Mouse (Mus musculus): ENCODE measurements around the gene Dclk3. TPM values are rescaled to one million over a fixed set of nuclear protein-coding genes. Genes with fewer than 3 reads are reported as not detected.

Gene Dclk3
- 0.29 and 0.46 TPM in 2 replicates for polyA plus RNA-seq (2014; fragmentation: Nextera tagmentation; extraction: Ambion mirVana)

- no peak within 1 kb of the TSS for H3K27ac ChIP-seq (ENCODE audit: low read length)
- H3K9me3 ChIP-seq (ENCODE audit: control insufficient read depth, low read depth, low read length) = no peaks in the 10 kb centered on the region
- H3K9ac ChIP-seq (replicated peaks; ENCODE audit: low read depth, low read length) = no peak within 1 kb of the TSS
- H3K4me1 ChIP-seq (ENCODE audit: control insufficient read depth, insufficient read depth, low read length) = no peaks in the 10 kb centered on the region
- peaks cover 13% of the 10 kb centered on the region for H3K27me3 ChIP-seq (ENCODE audit: control insufficient read depth, insufficient read depth, low read length)
- peak; percentile 40; the same call in 1 of the 2 replicates for ATAC-seq (ENCODE audit: insufficient number of reproducible peaks, insufficient read depth, low FRiP score, low read depth)
- 4% methylated on average over 52 of the region's 57 CpGs for WGBS
- H3K36me3 ChIP-seq (ENCODE audit: control insufficient read depth, insufficient read depth, low read length) = no peaks in the 10 kb centered on the region
- H3K4me3 ChIP-seq (ENCODE audit: low read depth, low read length) = peak within 1 kb of the TSS; percentile 41
- H3K4me2 ChIP-seq (replicated peaks; ENCODE audit: low read depth, low read length) = peak within 1 kb of the TSS; percentile 74
Observed at GRCm38 (mm10) chr9:111438904-111439835, at the start of gene Dclk3. Gene Dclk3 (plus strand): TSS chr9:111439081.

- Histone ChIP-seq H3K4me1 (ENCODE audit: control insufficient read depth, insufficient read depth, low read length) (no peaks in the 10 kb centered on the region), H3K9ac (replicated peaks; ENCODE audit: low read depth, low read length) (no peak overlapping the region), H3K4me3 (ENCODE audit: low read depth, low read length) (no peak overlapping the region), H3K36me3 (ENCODE audit: control insufficient read depth, insufficient read depth, low read length) (no peaks in the 10 kb centered on the region), H3K4me2 (replicated peaks; ENCODE audit: low read depth, low read length) (no peak overlapping the region), H3K27ac (ENCODE audit: low read length) (no peak overlapping the region), H3K27me3 (ENCODE audit: control insufficient read depth, insufficient read depth, low read length) (no peaks in the 10 kb centered on the region), H3K9me3 (ENCODE audit: control insufficient read depth, low read depth, low read length) (no peaks in the 10 kb centered on the region)
- ATAC-seq (ENCODE audit: insufficient number of reproducible peaks, insufficient read depth, low FRiP score, low read depth) = no peak
- WGBS = 85% methylated on average over 9 of the region's 9 CpGs
Observed at GRCm38 (mm10) chr9:111390016-111390415, 48.9 kb upstream of the Dclk3 start.

- no peak overlapping the region for H3K4me2 ChIP-seq (replicated peaks; ENCODE audit: low read depth, low read length)
- no peak overlapping the region for H3K4me3 ChIP-seq (ENCODE audit: low read depth, low read length)
- H3K9ac ChIP-seq (replicated peaks; ENCODE audit: low read depth, low read length) = no peak overlapping the region
- ATAC-seq (ENCODE audit: insufficient number of reproducible peaks, insufficient read depth, low FRiP score, low read depth) = no peak
- 85% methylated on average over 8 of the region's 8 CpGs for WGBS
- no peaks in the 10 kb centered on the region for H3K36me3 ChIP-seq (ENCODE audit: control insufficient read depth, insufficient read depth, low read length)
- H3K9me3 ChIP-seq (ENCODE audit: control insufficient read depth, low read depth, low read length) = no peaks in the 10 kb centered on the region
- H3K27ac ChIP-seq (ENCODE audit: low read length) = no peak overlapping the region
- no peaks in the 10 kb centered on the region for H3K4me1 ChIP-seq (ENCODE audit: control insufficient read depth, insufficient read depth, low read length)
- no peaks in the 10 kb centered on the region for H3K27me3 ChIP-seq (ENCODE audit: control insufficient read depth, insufficient read depth, low read length)
Observed at GRCm38 (mm10) chr9:111391036-111391435, 47.8 kb upstream of the Dclk3 start.

GRCm38 (mm10) chr9:111391926-111392442 lies 46.9 kb upstream of the Dclk3 start:
- no peak for ATAC-seq (ENCODE audit: insufficient number of reproducible peaks, insufficient read depth, low FRiP score, low read depth)
- Histone ChIP-seq H3K4me3 (ENCODE audit: low read depth, low read length) (no peak overlapping the region), H3K9ac (replicated peaks; ENCODE audit: low read depth, low read length) (no peak overlapping the region), H3K4me1 (ENCODE audit: control insufficient read depth, insufficient read depth, low read length) (no peaks in the 10 kb centered on the region), H3K4me2 (replicated peaks; ENCODE audit: low read depth, low read length) (no peak overlapping the region), H3K36me3 (ENCODE audit: control insufficient read depth, insufficient read depth, low read length) (no peaks in the 10 kb centered on the region), H3K27me3 (ENCODE audit: control insufficient read depth, insufficient read depth, low read length) (no peaks in the 10 kb centered on the region), H3K9me3 (ENCODE audit: control insufficient read depth, low read depth, low read length) (no peaks in the 10 kb centered on the region), H3K27ac (ENCODE audit: low read length) (no peak overlapping the region)
- 84% methylated on average over 18 of the region's 18 CpGs for WGBS

GRCm38 (mm10) chr9:111395265-111395664 lies 43.6 kb upstream of the Dclk3 start:
- Histone ChIP-seq H3K4me2 (replicated peaks; ENCODE audit: low read depth, low read length) (no peak overlapping the region), H3K27ac (ENCODE audit: low read length) (no peak overlapping the region), H3K4me1 (ENCODE audit: control insufficient read depth, insufficient read depth, low read length) (no peaks in the 10 kb centered on the region), H3K9me3 (ENCODE audit: control insufficient read depth, low read depth, low read length) (no peaks in the 10 kb centered on the region), H3K4me3 (ENCODE audit: low read depth, low read length) (no peak overlapping the region), H3K27me3 (ENCODE audit: control insufficient read depth, insufficient read depth, low read length) (no peaks in the 10 kb centered on the region), H3K36me3 (ENCODE audit: control insufficient read depth, insufficient read depth, low read length) (no peaks in the 10 kb centered on the region), H3K9ac (replicated peaks; ENCODE audit: low read depth, low read length) (no peak overlapping the region)
- 76% methylated on average over 5 of the region's 5 CpGs for WGBS
- no peak for ATAC-seq (ENCODE audit: insufficient number of reproducible peaks, insufficient read depth, low FRiP score, low read depth)

GRCm38 (mm10) chr9:111398059-111398458 lies 40.8 kb upstream of the Dclk3 start:
- H3K4me1 ChIP-seq (ENCODE audit: control insufficient read depth, insufficient read depth, low read length) = no peaks in the 10 kb centered on the region
- no peak overlapping the region for H3K4me2 ChIP-seq (replicated peaks; ENCODE audit: low read depth, low read length)
- ATAC-seq (ENCODE audit: insufficient number of reproducible peaks, insufficient read depth, low FRiP score, low read depth) = no peak
- H3K9me3 ChIP-seq (ENCODE audit: control insufficient read depth, low read depth, low read length) = no peaks in the 10 kb centered on the region
- H3K9ac ChIP-seq (replicated peaks; ENCODE audit: low read depth, low read length) = no peak overlapping the region
- H3K27me3 ChIP-seq (ENCODE audit: control insufficient read depth, insufficient read depth, low read length) = no peaks in the 10 kb centered on the region
- WGBS = 88% methylated on average over 2 of the region's 2 CpGs
- no peak overlapping the region for H3K27ac ChIP-seq (ENCODE audit: low read length)
- H3K36me3 ChIP-seq (ENCODE audit: control insufficient read depth, insufficient read depth, low read length) = no peaks in the 10 kb centered on the region
- no peak overlapping the region for H3K4me3 ChIP-seq (ENCODE audit: low read depth, low read length)

- Histone ChIP-seq H3K27me3 (ENCODE audit: control insufficient read depth, insufficient read depth, low read length) (no peaks in the 10 kb centered on the region), H3K4me1 (ENCODE audit: control insufficient read depth, insufficient read depth, low read length) (0 out of 2 replicates have a peak, but pooled peaks cover 5% of the 10 kb centered on the region), H3K36me3 (ENCODE audit: control insufficient read depth, insufficient read depth, low read length) (no peaks in the 10 kb centered on the region), H3K4me3 (ENCODE audit: low read depth, low read length) (no peak overlapping the region), H3K27ac (ENCODE audit: low read length) (no peak overlapping the region), H3K9ac (replicated peaks; ENCODE audit: low read depth, low read length) (no peak overlapping the region), H3K9me3 (ENCODE audit: control insufficient read depth, low read depth, low read length) (no peaks in the 10 kb centered on the region), H3K4me2 (replicated peaks; ENCODE audit: low read depth, low read length) (no peak overlapping the region)
- 78% methylated on average over 4 of the region's 4 CpGs for WGBS
- no peak for ATAC-seq (ENCODE audit: insufficient number of reproducible peaks, insufficient read depth, low FRiP score, low read depth)
Observed at GRCm38 (mm10) chr9:111400089-111400488, 38.8 kb upstream of the Dclk3 start.

- Histone ChIP-seq H3K9ac (replicated peaks; ENCODE audit: low read depth, low read length) (no peak overlapping the region), H3K4me1 (ENCODE audit: control insufficient read depth, insufficient read depth, low read length) (peaks cover 8% of the 10 kb centered on the region), H3K27me3 (ENCODE audit: control insufficient read depth, insufficient read depth, low read length) (no peaks in the 10 kb centered on the region), H3K27ac (ENCODE audit: low read length) (no peak overlapping the region), H3K4me3 (ENCODE audit: low read depth, low read length) (no peak overlapping the region), H3K9me3 (ENCODE audit: control insufficient read depth, low read depth, low read length) (no peaks in the 10 kb centered on the region), H3K36me3 (ENCODE audit: control insufficient read depth, insufficient read depth, low read length) (no peaks in the 10 kb centered on the region), H3K4me2 (replicated peaks; ENCODE audit: low read depth, low read length) (no peak overlapping the region)
- ATAC-seq (ENCODE audit: insufficient number of reproducible peaks, insufficient read depth, low FRiP score, low read depth) = no peak
- WGBS = 88% methylated on average over 4 of the region's 4 CpGs
Observed at GRCm38 (mm10) chr9:111403159-111403558, 35.7 kb upstream of the Dclk3 start.

Data from stomach, embryonic 14.5 days (tissue).